Mouse (Mus musculus) forebrain, embryonic 10.5 days (tissue): ENCODE measurements around the gene Cldn6. TPM values are rescaled to one million over a fixed set of nuclear protein-coding genes. Genes with fewer than 3 reads are reported as not detected.

Source experiments
- DNase-seq: peaks from one replicate; pipeline ENCODE4 v3.0.0-alpha.2; 2017; ENCODE audit warnings: low spot score; ENCODE audit errors: extremely low spot score
- H3K27ac ChIP-seq: fragments of 300-500 bp; sonication (generic); 2 replicates; pipeline ENCODE4 v1.5.1; 2016; ENCODE audit warnings: mild to moderate bottlenecking
- H3K27me3 ChIP-seq: fragments of 300-500 bp; sonication (generic); 2 replicates; pipeline ENCODE4 v1.6.1; 2016; ENCODE audit warnings: mild to moderate bottlenecking; ENCODE audit not compliant: poor library complexity, severe bottlenecking
- H3K36me3 ChIP-seq: fragments of 300-500 bp; sonication (generic); replicated peaks from 2 replicates; pipeline ENCODE4 v1.6.1; 2016; ENCODE audit warnings: mild to moderate bottlenecking, moderate library complexity
- H3K4me1 ChIP-seq: fragments of 300-500 bp; sonication (generic); 2 replicates; pipeline ENCODE4 v1.6.1; 2016
- H3K4me3 ChIP-seq: fragments of 300-500 bp; sonication (generic); 2 replicates; pipeline ENCODE4 v1.5.1; 2016; ENCODE audit warnings: mild to moderate bottlenecking, moderate library complexity
- H3K9me3 ChIP-seq: fragments of 300-500 bp; sonication (generic); 2 replicates; pipeline ENCODE4 v1.6.1; 2016; ENCODE audit warnings: mild to moderate bottlenecking, moderate library complexity
- WGBS: fragments of 180-500 bp; shearing (Covaris S2); methylation state at CpG from one replicate; pipeline ENCODE4 v1.1.7; 2016; 5-methylcytosine and 5-hydroxymethylcytosine counted together
- polyA plus RNA-seq: library from polyadenylated mRNA; unstranded; fragments of >200 nt; fragmentation: Nextera tagmentation; extraction: Ambion mirVana; gene quantifications from 2 replicates; pipeline ENCODE4 v1.2.1, GENCODE M21; 2016

Gene Cldn6
- 28.5 and 32.8 TPM in 2 replicates for polyA plus RNA-seq

DNA sequence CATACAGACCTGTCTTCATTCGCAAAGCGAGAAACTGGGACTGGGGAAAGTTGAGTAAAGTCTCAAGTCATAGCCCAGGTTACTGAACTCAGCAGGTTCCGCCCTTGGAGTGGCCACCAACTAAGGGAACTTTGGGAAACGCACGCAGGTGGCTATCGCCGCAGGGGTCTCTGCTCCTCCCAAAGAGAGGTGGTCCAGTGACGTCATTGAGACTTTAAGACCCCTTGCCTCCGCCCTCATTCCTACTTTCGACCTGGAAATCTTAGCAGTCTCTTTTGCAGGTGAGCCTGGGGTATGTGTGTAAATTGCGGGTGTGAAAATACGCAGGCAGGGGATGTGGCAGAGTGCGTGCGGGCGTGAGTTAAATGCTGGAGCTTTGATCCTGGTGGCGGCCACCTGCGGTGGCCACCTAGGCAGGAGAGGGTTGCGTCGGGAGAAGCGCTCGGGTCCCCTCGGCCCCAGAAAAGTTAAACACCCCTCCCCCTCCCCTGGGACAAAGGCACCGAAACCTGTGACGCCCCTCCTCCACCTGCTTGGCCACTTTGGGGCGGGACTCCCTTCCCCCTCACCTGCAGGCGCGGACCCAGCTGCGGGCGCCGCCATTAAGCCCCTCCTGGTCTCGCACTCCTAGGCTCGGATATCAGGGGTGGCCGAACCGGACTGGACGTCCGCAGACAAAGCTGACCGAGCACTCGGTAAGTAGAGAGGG is at the start of gene Cldn6:
Cldn6 (plus strand) TSS at position 123 of the 709 bp plus-strand sequence.
- no peak for DNase-seq
- H3K4me3 ChIP-seq: peak within 1 kb of the TSS; percentile 44
- H3K4me1 ChIP-seq: peaks cover 71% of the 10 kb centered on the region
- H3K27me3 ChIP-seq: peaks cover 99% of the 10 kb centered on the region
- 1% methylated on average over 38 of the region's 38 CpGs for WGBS
- H3K36me3 ChIP-seq: no peaks in the 10 kb centered on the region
- no peaks in the 10 kb centered on the region for H3K9me3 ChIP-seq
- peak within 1 kb of the TSS; percentile 32; the same call in 1 of the 2 replicates for H3K27ac ChIP-seq

DNA sequence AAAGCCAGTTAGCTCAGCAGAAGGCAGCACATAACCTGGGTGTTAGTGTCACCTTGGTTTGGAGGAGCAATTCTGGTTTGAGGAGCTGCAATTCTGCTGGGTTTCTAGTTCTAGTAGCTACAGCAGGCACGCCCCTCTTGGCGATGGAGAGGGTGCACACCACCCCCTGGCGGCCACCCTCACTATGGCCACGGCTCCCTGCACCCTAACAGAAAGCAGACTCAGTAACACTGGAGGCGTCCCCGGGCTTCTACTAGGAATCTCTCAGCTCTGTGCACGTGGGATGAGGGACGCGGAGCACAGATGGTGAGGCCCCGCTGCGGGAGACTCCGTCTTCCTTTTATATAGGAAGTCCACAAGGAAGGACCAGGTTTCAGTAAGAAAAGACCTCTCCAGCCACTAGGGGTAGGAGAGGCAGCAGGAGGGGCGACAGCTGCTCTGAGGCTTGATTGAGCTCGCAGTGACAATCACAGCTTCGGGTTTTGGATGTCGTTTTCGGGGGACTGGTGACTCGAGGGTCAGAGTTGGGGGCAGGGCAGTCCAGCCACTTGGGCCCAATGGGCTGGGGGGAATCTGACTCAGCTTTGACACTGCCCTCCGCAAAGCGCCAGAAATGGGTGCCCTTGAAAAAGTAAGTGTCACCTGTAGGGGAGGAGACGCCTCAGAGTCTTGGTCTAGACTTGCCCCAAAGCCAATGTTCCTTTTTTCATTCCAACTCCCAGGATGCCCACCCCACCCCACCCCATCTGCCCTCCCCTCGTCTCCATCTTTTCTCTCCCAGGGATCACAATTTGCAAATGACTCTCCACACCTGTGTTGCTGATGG is 48.6 kb upstream of the Cldn6 start:
- 17% methylated on average over 22 of the region's 22 CpGs for WGBS
- Histone ChIP-seq H3K4me3 (peak overlapping the region; percentile 39), H3K4me1 (peaks cover 18% of the 10 kb centered on the region), H3K9me3 (no peaks in the 10 kb centered on the region), H3K27me3 (peaks cover 10% of the 10 kb centered on the region; the same call in 1 of the 2 replicates), H3K36me3 (no peaks in the 10 kb centered on the region), H3K27ac (no peak overlapping the region)
- peak; percentile 79 for DNase-seq

DNA sequence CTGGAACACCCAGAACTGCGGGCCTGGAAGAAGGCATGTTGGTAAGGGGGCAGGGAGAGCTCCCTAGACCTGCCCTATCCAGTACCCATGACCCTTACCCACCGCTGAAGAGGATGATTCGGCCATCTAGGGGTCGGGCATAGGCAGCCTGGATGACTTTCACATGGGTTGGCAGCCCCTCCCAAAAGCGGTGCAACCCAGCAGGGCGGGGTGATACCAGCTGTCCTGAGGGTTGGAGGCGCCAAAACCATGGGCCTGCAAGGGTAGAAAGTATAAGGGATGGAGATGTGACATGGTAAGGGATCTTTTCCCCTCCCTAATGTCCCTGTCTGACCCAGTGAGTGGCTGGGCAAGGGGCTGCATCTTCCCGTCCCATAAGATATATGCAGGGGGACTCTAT is 47.8 kb upstream of the Cldn6 start:
- 86% methylated on average over 8 of the region's 8 CpGs for WGBS
- Histone ChIP-seq H3K9me3 (no peaks in the 10 kb centered on the region), H3K27me3 (peaks cover 10% of the 10 kb centered on the region; the same call in 1 of the 2 replicates), H3K4me3 (no peak overlapping the region), H3K36me3 (no peaks in the 10 kb centered on the region), H3K4me1 (peaks cover 18% of the 10 kb centered on the region), H3K27ac (no peak overlapping the region)
- DNase-seq: no peak

DNA sequence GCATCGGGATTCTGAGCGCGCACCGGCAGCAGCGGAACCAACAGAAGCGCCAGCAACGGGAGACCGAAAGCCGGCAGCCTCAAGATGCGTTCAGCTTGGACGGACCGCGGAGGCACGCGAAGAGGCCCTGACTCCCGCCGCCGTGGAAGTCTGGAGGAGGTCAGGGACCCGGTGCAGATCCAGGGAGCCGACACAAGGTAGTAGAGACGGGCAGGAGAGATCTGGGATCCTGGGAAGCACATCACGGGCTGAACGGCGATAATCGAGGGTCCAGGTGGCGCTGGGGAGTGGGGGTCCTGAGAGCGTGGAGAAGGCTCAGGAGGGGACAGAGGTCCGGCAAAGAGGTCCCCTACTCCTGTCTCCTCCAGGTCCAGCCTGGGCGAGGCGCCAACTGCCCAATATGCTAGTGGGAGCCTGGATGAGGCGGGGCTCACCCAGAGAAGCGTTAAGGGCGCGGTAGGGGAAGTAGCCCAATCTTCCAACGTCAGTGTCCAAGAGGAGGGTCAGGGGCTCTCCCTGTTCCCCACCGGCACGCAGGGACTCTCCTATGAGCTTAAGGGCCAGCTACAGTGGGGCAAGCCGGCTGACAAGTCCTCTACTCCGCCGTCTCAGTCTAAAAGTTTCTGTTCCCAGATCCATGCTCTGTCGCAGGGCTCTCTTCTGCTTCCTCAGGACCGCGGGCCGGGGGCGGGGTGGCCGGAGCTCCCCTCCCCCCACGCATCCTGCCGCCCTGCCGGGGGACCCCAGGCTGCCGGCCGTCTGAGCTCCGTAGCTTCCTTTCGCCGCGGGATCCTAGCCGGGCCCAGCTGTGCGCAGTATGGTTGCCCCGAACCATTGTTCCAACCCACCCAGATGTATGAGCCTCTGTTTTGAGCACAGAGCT is 34.2 kb upstream of the Cldn6 start, which contains the start of gene Mmp25:
Mmp25 (minus strand) TSS at position 665 of the 883 bp plus-strand sequence.
- DNase-seq: peak; percentile 31
- Histone ChIP-seq H3K27ac (peak within 1 kb of the TSS; percentile 58), H3K27me3 (peaks cover 49% of the 10 kb centered on the region), H3K4me3 (peak within 1 kb of the TSS; percentile 56), H3K9me3 (peaks cover 5% of the 10 kb centered on the region; the same call in 1 of the 2 replicates), H3K4me1 (peaks cover 12% of the 10 kb centered on the region), H3K36me3 (no peaks in the 10 kb centered on the region)
- under 1% methylated on average over 58 of the region's 58 CpGs for WGBS

DNA sequence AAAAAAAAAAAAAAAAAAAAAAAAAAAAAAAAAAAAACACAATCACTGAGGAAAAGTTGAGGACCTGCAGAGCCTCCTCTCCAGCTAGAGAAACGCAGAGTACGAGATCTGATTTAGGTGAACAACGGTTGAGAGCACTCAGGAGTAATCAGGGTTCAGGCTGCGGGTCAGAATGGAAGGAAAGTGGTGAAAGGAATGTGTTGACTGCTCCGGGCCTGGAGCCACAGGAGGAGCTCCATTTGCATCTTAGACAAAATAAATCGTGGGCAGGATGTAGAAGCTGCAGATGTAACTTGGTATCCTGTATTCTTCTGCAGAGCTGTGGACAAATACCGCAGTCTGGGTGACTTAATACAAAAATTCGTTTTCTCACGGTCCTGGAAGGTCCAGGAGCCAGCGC is 33.2 kb upstream of the Cldn6 start:
- no peak overlapping the region for H3K27ac ChIP-seq
- H3K9me3 ChIP-seq: peaks cover 5% of the 10 kb centered on the region; the same call in 1 of the 2 replicates
- DNase-seq: no peak
- WGBS: 39% methylated on average over 10 of the region's 10 CpGs
- H3K36me3 ChIP-seq: no peaks in the 10 kb centered on the region
- peaks cover 12% of the 10 kb centered on the region for H3K4me1 ChIP-seq
- peaks cover 49% of the 10 kb centered on the region for H3K27me3 ChIP-seq
- no peak overlapping the region for H3K4me3 ChIP-seq

DNA sequence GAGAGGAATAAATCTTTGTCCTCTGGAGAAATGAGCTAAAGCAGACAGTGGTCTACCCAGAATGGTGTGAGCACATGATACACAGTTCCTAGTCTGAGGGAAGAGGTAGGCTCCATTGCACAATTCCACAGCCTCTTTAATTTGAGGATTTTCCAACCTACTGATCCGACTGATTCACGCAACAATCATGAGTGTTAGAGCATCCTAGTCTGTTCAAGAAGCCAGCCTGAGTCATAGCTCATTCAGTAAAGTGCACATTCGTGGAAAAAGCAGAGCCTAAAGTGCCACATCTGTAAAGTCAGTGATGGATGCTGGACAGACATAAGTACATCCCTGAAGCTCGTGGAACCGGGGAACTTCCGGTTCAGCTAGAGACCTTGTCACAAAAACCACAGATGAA is 27.7 kb upstream of the Cldn6 start:
- WGBS: 90% methylated on average over 6 of the region's 6 CpGs
- Histone ChIP-seq H3K27me3 (peaks cover 10% of the 10 kb centered on the region), H3K4me1 (no peaks in the 10 kb centered on the region), H3K36me3 (no peaks in the 10 kb centered on the region), H3K27ac (no peak overlapping the region), H3K9me3 (no peaks in the 10 kb centered on the region), H3K4me3 (no peak overlapping the region)
- DNase-seq: no peak

DNA sequence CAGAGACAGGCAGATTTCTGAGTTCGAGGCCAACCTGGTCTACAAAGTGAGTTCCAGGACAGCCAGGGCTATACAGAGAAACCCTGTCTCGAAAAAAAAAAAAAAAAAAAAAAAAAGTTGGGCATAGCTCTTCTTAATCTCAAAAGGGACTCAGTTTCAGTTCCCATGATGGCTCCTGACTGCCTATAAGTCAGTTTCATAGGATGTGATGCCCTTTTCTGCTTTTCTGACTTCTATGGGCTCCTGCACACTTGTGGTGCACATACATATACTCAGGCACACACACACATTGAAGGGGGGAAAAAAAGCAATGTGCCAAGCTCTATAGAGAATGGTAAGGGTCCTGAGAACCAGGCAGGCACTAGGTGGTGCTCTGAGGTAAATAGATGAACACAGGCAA is 25.7 kb upstream of the Cldn6 start:
- no peak for DNase-seq
- Histone ChIP-seq H3K4me1 (no peaks in the 10 kb centered on the region), H3K4me3 (no peak overlapping the region), H3K27me3 (no peaks in the 10 kb centered on the region; the same call in 1 of the 2 replicates), H3K9me3 (no peaks in the 10 kb centered on the region), H3K27ac (no peak overlapping the region), H3K36me3 (no peaks in the 10 kb centered on the region)
- whole genome bisulfite sequencing: 86% methylated on average over 2 of the region's 2 CpGs

DNA sequence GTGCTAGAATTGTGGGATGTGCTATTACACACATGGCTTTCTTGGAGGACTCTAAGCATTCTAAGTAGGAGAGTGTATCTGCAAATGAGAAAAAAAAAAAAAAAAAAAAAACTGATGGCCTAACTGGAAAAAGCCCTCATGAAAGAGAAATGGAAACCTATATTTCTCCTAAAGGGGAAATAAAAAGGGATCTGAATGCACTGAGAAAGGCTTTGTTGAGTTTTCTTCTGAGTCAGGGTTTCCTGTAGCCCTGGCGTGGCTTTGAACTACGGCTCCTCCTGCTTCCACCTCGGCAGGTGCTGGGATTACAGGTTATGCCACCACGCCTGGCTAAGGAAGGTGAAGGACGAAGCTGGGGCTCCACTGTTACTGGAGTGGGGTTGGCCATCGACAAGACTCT is 25.0 kb upstream of the Cldn6 start:
- Histone ChIP-seq H3K9me3 (no peaks in the 10 kb centered on the region), H3K36me3 (no peaks in the 10 kb centered on the region), H3K27ac (no peak overlapping the region), H3K27me3 (peaks cover 3% of the 10 kb centered on the region; the same call in 1 of the 2 replicates), H3K4me1 (no peaks in the 10 kb centered on the region), H3K4me3 (no peak overlapping the region)
- no peak for DNase-seq
- 72% methylated on average over 6 of the region's 6 CpGs for WGBS

DNA sequence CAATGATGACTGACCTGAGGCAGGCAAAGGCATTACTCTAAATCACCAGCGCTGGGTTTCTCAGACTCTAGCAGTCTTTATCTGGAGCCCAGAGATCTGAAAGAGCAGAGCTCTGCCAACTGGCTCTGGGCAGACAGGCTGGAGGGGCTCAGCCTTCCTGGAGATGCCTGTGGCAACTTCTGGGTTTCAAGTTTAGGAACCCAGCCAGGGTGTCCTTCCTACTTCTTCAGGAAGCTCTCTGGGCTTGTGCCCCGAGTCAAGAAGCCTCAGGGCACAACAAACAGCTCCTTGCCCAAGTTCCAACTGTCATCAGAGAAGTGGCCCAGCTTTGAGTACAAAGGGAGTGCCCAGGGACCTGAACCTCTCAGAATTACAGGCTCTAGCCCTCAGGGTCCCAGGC is 24.6 kb upstream of the Cldn6 start:
- Histone ChIP-seq H3K36me3 (no peaks in the 10 kb centered on the region), H3K27ac (no peak overlapping the region), H3K4me1 (no peaks in the 10 kb centered on the region), H3K4me3 (no peak overlapping the region), H3K27me3 (peaks cover 8% of the 10 kb centered on the region), H3K9me3 (no peaks in the 10 kb centered on the region)
- 64% methylated on average over 2 of the region's 2 CpGs for WGBS
- no peak for DNase-seq

DNA sequence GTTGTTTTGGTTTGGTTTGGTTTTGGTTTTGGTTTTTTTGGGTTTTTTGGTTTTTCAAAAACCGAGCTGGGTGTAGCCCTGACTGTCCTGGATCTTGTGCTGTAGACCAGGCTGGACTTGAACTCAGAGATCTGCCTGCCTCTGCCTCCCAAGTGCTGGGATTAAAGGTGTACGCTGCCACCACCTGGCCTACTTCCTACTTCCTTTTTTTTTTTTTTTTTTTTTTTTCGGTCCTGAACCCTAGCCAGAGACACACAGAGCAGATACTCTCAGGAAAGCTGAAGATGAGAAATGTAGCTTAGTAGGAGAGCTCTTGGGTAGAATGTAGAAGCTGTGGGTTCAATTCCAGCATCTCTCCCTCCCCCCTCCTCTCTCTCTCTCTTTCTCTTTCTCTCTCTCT is 20.6 kb upstream of the Cldn6 start:
- no peak overlapping the region for H3K4me3 ChIP-seq
- H3K27me3 ChIP-seq: peaks cover 47% of the 10 kb centered on the region
- no peaks in the 10 kb centered on the region for H3K9me3 ChIP-seq
- H3K36me3 ChIP-seq: no peaks in the 10 kb centered on the region
- no peak for DNase-seq
- peaks cover 13% of the 10 kb centered on the region; the same call in 1 of the 2 replicates for H3K4me1 ChIP-seq
- no peak overlapping the region for H3K27ac ChIP-seq
- WGBS: 88% methylated on average over 3 of the region's 3 CpGs

DNA sequence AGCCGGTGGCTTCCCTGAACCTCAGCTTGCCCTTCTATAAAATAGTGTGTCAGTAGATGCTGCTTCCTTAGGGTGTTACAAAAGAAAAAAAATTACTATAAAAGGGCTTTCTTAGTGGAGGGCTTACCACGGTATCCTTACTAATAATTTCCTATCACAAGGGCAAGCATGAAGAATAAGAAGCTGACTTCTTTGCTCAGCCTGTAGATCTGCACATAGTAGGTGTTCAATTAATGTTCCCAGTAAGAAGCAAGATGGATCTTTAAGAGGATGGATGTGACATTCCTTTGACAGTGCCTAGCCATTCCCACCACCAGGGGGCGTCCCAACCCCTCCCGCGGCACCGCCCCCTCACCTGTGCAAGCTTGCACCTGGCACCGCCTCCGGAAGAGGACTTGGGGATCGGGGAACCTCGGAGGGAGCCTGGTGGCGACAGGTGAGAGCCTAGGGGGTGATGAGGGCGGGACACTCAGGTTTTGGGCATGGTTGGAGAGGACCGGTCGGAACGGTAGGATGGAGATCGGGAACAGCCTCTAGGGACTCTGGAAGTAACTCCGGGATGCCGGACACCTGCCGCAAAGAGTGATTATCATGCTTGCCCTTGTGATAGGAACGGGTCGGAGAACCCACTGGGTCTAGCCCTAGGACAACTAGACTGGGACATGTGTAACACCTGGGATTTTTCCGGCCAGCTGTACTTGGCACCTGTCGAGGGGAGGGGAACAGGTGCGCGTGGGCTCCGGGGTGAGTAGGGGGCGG is 18.8 kb upstream of the Cldn6 start, which contains the start of gene Bicdl2:
Bicdl2 (plus strand) TSS at position 390 of the 759 bp plus-strand sequence.
- DNase-seq: no peak
- Histone ChIP-seq H3K27ac (no peak within 1 kb of the TSS), H3K4me1 (peaks cover 20% of the 10 kb centered on the region), H3K9me3 (no peaks in the 10 kb centered on the region), H3K4me3 (peak within 1 kb of the TSS; percentile 29; the same call in 1 of the 2 replicates), H3K36me3 (0 out of 2 replicates have a peak, but pooled peaks cover 1% of the 10 kb centered on the region), H3K27me3 (peaks cover 50% of the 10 kb centered on the region)
- WGBS: 5% methylated on average over 27 of the region's 27 CpGs
